Mouse (Mus musculus) Patski (cell line): Measurements from ENCODE around the gene Slc15a2. TPM values are rescaled to one million over a fixed set of nuclear protein-coding genes. Genes with fewer than 3 reads are reported as not detected.

ENCODE experiments used
- ATAC-seq: fragments of 100-300 bp; one replicate; pipeline ENCODE4 v1.8.0; 2021
- CTCF ChIA-PET: fragments of 350-600 bp; sonication (Branson Sonifier 250); formaldehyde crosslinking; loops from one replicate; lab custom pipeline; 2022; ENCODE audit warnings: inconsistent platforms; lab: Charles Lee
- POLR2A ChIA-PET: fragments of 350-600 bp; sonication (Branson Sonifier 250); formaldehyde crosslinking; loops from one replicate; lab custom pipeline; 2022; ENCODE audit warnings: antibody characterized with exemption, inconsistent platforms; lab: Charles Lee
- DNase-seq: peaks from one replicate; pipeline ENCODE4 v3.0.0-alpha.2; 2011; ENCODE audit warnings: low read depth, low spot score
- H3K27me3 ChIP-seq: fragments of 371-371 bp; one replicate; pipeline ENCODE4 v1.5.1; 2021
- CTCF ChIP-seq: fragments of 100-300 bp; IDR thresholded peaks from one replicate; pipeline ENCODE4 v1.5.1; 2021
- in situ Hi-C: fragments of 300-500 bp; cut with MboI; formaldehyde crosslinking; loops from 3 replicates; pipeline ENCODE4 v1.11.1; 2018; ENCODE audit warnings: low pct_unique_long_range_greater_than_20kb, mixed read lengths
- polyA plus RNA-seq: library from polyadenylated mRNA; unstranded; gene quantifications from one replicate; pipeline ENCODE4 v1.2.3, GENCODE M21; 2021

The Slc15a2 gene
- polyA plus RNA-seq: 0.30 TPM

DNA sequence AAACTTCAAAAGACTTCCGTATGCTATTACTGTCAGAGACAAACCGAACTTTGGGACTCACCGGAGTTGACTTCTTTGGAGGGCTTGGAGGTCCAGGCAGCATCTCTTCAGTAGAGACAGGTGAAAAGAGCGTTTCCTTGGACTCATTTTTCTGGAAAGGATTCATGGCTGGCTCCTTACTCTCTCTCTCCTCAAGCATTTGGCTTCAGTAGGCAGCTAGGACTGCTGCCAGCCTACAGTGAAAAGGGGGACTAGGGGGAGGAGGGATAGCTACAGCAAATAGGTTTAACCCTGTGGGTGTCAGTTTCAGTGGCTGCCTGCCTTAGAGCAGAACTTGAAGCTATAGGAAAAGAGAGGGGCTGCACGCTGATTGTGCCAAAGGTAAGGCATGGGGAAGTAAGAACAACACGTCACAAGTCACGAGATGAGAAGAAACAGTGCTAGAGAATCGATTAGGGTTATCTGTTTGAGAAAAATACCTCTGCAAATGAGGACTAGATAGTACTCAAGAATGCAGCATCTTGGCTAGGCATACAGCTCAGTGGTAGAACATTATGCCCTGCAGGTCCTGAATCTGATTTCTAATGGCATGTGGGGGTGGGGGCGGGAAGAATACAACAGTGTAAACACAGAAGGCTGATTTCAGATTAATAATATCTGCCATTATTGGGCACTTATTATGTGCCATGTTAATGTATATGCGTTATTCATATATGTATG, at the start of gene Slc15a2:
Slc15a2 (minus strand) TSS at position 369 of the 720 bp plus-strand sequence.
- no peak for DNase-seq
- in situ Hi-C loops: no loop called here
- H3K27me3 ChIP-seq: peaks cover 6% of the 10 kb centered on the region
- no peak for ATAC-seq
- TF ChIP-seq CTCF: no peak
- ChIA-PET POLR2A (no interaction called here), CTCF (no interaction called here)

- no peak for DNase-seq
- no peak for ATAC-seq
- POLR2A ChIA-PET: interaction anchor here (1.1 kb wide), 1 partner anchor 9 kb away, joined by 4 read pairs; no protein-coding TSS in a partner anchor
- CTCF ChIA-PET: no interaction called here
- TF ChIP-seq CTCF: no peak
- peaks cover 8% of the 10 kb centered on the region for H3K27me3 ChIP-seq
- in situ Hi-C loops: no loop called here
Observed at GRCm38 (mm10) chr16:36828820-36829219, 44.1 kb upstream of the Slc15a2 start.

- ChIA-PET POLR2A (interaction anchor here (1.1 kb wide), 1 partner anchor 9 kb away, joined by 4 read pairs; no protein-coding TSS in a partner anchor), CTCF (no interaction called here)
- ATAC-seq: peak; percentile 98
- TF ChIP-seq CTCF: no peak
- H3K27me3 ChIP-seq: peaks cover 8% of the 10 kb centered on the region
- no peak for DNase-seq
- in situ Hi-C loops: no loop called here
Observed at GRCm38 (mm10) chr16:36828054-36828786, 43.5 kb upstream of the Slc15a2 start, which contains the start of gene Iqcb1. Iqcb1 (plus strand) TSS chr16:36828385.

DNA sequence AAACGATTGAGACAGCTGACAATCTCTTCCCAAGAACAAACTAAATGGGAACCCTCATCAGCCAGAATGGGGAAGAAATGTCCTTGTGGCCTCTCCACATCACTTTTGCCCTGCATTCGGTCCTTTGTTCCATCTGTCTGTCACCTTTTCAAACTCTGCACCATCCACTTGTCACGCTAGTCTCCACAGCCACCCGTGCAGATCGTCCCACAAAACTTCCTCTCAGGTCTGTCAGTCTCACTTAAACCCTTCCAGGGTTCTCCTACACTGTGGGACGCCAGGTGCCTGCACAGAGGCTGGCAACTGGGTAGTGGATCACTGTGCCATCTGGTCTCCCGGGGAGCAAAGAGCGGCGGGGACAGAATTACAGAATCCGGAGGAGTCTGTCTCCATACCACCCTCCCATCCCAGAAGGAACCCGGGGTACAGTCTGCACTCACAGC, 42.9 kb upstream of the Slc15a2 start:
- POLR2A ChIA-PET: no interaction called here
- DNase-seq (no peak), ATAC-seq (peak; percentile 58)
- no peak for TF ChIP-seq CTCF
- in situ Hi-C loops: no loop called here
- CTCF ChIA-PET: no interaction called here
- peaks cover 8% of the 10 kb centered on the region for H3K27me3 ChIP-seq

- CTCF ChIA-PET: interaction anchor here (1.0 to 2.0 kb wide), 3 partner anchors 10 to 102 kb away, joined by 3 to 6 read pairs (median 5); no protein-coding TSS in a partner anchor
- H3K27me3 ChIP-seq: peaks cover 3% of the 10 kb centered on the region
- TF ChIP-seq CTCF: no peak
- DNase-seq: peak; percentile 28
- POLR2A ChIA-PET: no interaction called here
- ATAC-seq: peak; percentile 96
- in situ Hi-C loops: loop anchor here (25.0 kb wide), 1 partner anchor 734 kb away; no protein-coding TSS in a partner anchor
Observed at GRCm38 (mm10) chr16:36821474-36821873, 36.7 kb upstream of the Slc15a2 start.

DNA sequence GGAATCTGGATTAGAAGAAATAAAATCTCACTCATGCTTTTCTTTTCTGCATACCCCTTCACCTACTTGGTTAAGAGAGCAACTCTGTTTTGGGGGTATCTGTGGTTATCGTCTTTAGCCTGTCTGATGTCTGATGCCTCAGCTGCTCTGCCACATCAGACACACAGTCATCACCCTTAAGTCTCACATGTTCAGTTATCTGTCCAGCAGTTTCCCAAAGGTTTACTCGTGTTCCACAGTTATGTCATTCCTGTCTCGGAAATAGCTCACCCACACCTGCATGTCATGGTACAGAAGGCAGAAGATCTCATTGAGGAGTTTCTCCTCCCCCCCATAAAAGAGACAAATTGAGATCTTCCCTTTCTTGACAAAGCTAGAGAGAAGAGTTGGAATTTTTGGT, 36.0 kb upstream of the Slc15a2 start:
- ATAC-seq (no peak), DNase-seq (no peak)
- no peaks in the 10 kb centered on the region for H3K27me3 ChIP-seq
- POLR2A ChIA-PET: no interaction called here
- TF ChIP-seq CTCF: no peak
- CTCF ChIA-PET: interaction anchor here (0.8 to 2.0 kb wide), 3 partner anchors 11 to 101 kb away, joined by 3 to 6 read pairs (median 5); no protein-coding TSS in a partner anchor
- in situ Hi-C loops: loop anchor here (25.0 kb wide), 1 partner anchor 733 kb away; no protein-coding TSS in a partner anchor

- CTCF ChIA-PET: no interaction called here
- in situ Hi-C loops: loop anchor here (25.0 kb wide), 1 partner anchor 733 kb away; no protein-coding TSS in a partner anchor
- ATAC-seq (no peak), DNase-seq (no peak)
- no peak for TF ChIP-seq CTCF
- no peaks in the 10 kb centered on the region for H3K27me3 ChIP-seq
- POLR2A ChIA-PET: no interaction called here
Observed at GRCm38 (mm10) chr16:36820016-36820415, 35.3 kb upstream of the Slc15a2 start.

DNA sequence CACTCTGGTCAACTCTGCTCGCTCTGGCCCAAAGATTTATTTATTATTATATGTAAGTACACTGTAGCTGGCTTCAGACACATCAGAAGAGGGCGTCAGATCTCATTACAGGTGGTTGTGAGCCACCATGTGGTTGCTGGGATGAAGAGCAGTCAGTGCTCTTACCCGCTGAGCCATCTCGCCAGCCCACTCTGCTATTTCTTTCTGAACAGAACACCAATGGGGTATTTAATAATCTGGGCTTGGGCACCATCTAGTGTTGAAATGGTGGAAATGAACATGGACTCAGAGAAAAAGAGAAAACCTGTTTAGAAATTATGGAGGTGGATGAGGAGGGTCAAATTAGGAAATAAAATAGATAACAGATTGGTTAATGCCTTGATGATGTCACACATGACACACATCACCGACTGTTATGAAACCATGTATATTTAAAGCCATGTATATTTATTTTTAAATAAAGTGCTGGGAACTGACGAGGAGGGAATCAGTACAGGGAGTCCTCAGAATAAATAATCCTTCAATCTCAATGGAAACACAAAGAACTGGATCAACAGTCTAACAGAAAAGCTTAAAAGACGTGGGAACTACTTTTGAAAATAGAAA, 32.7 kb upstream of the Slc15a2 start:
- ChIA-PET POLR2A (no interaction called here), CTCF (interaction anchor here (1.0 to 2.4 kb wide), 5 partner anchors 13 to 343 kb away, joined by 3 to 10 read pairs (median 3); no protein-coding TSS in a partner anchor)
- peak; percentile 95 for TF ChIP-seq CTCF
- in situ Hi-C loops: loop anchor here (25.0 kb wide), 1 partner anchor 730 kb away; no protein-coding TSS in a partner anchor
- H3K27me3 ChIP-seq: peaks cover 4% of the 10 kb centered on the region
- ATAC-seq: peak; percentile 86
- DNase-seq: peak; percentile 19

GRCm38 (mm10) chr16:36816916-36817315, 32.2 kb upstream of the Slc15a2 start:
- no peak for TF ChIP-seq CTCF
- in situ Hi-C loops: loop anchor here (25.0 kb wide), 1 partner anchor 730 kb away; no protein-coding TSS in a partner anchor
- ChIA-PET POLR2A (no interaction called here), CTCF (interaction anchor here (1.0 to 2.4 kb wide), 6 partner anchors 13 to 347 kb away, joined by 3 to 10 read pairs (median 6); no protein-coding TSS in a partner anchor)
- ATAC-seq (no peak), DNase-seq (no peak)
- H3K27me3 ChIP-seq: peaks cover 4% of the 10 kb centered on the region

DNA sequence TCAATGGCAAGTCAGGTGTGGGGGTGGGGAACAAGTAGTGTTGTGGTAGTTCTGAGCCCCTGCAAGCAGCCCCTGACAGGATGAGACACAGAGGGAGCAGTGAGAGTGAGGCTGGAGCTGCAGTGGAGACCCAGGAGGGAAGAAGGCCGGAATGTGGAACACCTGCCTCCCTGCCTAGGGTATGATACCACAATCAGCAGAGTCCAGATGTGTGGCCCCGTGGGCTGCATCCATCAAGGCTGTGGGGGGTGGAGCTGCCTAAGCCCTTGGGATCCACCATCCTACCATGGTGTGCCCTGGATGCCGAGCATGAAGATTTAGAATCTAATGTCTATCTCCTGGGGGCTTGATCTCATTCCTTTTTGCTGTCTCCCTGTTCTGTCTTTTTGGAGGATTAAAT, 28.9 kb upstream of the Slc15a2 start:
- ATAC-seq: no peak
- TF ChIP-seq CTCF: no peak
- ChIA-PET POLR2A (no interaction called here), CTCF (no interaction called here)
- in situ Hi-C loops: loop anchor here (5.0 to 25.0 kb wide), 3 partner anchors 86 to 726 kb away; no protein-coding TSS in a partner anchor
- peaks cover 4% of the 10 kb centered on the region for H3K27me3 ChIP-seq
- no peak for DNase-seq
